Mouse (Mus musculus) T-helper 1 cell (primary cell): ENCODE measurements at regions not wholly inside any gene's neighbourhood (a gene's known extent, or its start where the extent isn't known, plus 50 kb on each side); places are given as distances from the start of the nearest gene placed in this dataset.

Source experiments
- in situ Hi-C: fragments of 300-600 bp; cut with MboI, MseI; formaldehyde crosslinking; loops from one replicate; pipeline ENCODE4 v1.15.1; 2025; ENCODE audit warnings: high pct_unique_total_duplicates

- in situ Hi-C loops: no loop called here
Measured at GRCm38 (mm10) chr7:95952395-95952794, 218.7 kb upstream of the Tenm4 start.

- in situ Hi-C loops: no loop called here
Measured at GRCm38 (mm10) chr7:95954511-95954910, 216.5 kb upstream of the Tenm4 start.

GRCm38 (mm10) chr7:95955119-95955518, 215.9 kb upstream of the Tenm4 start:
- in situ Hi-C loops: no loop called here

DNA sequence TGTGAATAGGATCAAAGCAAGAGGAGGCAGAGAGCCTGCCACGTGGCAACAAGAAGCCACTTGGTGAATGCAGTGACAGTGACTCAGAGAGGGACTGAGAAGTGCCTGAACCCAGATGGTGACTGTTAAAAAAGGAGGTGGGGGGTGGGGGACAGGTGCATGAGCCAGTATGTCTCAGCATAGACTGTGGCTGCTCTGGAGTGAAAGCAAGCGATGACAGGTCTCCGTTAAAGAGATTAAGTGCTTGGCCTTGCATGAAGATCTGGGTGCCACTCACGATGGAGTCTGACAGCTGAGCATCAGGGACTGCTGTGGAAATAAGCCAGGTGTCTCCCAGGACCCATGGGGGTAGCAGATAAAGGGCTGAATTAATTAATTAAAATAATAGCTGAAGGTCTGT, 212.0 kb upstream of the Tenm4 start:
- in situ Hi-C loops: no loop called here

DNA sequence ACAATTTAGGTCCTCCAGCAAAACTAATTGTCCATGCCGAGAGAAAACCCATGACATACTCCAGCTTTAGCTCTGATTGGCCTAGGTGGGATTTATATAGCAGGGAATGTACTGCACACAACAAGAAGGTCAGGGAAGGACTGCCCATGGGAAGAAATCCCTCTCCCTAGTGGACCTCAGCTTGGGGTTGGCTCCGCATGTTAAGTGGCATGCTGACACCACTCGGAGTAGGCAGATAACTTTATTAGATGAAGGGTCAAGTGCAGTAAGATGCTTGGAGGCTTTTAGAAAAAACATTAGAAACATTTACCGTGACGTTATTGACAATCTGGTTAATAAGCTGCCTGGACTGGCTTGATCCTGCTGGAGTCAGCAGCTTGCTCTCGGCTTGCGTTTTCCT, 199.2 kb upstream of the Tenm4 start:
- in situ Hi-C loops: loop anchor here (10.0 kb wide), 1 partner anchor 1087 kb away; no protein-coding TSS in a partner anchor

- in situ Hi-C loops: loop anchor here (10.0 kb wide), 1 partner anchor 1089 kb away; no protein-coding TSS in a partner anchor
Measured at GRCm38 (mm10) chr7:95974085-95974484, 197.0 kb upstream of the Tenm4 start.

DNA sequence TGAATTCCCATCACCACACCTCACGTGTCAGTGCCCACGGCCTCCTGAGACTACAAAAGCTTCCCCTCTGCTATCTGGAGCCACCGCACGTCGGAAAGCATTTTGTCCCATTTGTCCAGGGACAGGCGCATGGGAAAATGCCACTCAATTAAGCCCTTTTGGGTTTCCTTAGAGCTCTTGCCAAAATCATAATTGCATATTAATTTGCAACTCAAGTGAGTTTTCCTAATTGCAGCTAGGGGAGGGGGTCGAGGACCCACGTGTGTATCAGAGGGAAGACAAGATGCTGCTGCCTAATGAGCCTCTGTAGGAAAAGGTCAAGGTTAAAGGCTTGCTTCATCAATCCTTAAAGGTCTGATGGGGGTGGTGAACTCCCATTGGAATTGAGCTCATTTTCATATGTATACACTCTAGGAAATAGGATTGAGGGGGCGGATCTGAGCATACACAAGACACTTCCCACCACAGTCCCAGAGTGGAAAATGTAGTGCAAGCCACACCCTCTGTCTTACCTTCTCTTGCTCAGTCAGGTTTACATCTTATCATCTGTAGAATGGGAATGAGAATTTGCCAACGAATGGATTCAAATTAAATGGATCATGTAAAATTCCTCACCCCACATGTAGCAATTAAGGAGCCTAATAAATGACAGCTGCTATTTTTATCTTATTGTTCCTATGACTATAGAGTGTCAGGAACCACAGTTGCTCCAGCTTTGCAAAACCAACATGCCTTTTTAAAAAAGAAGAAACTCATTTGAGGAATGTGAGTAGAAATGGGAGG, 179.6 kb upstream of the Tenm4 start:
- in situ Hi-C loops: no loop called here

- in situ Hi-C loops: no loop called here
Measured at GRCm38 (mm10) chr7:95992033-95992516, 179.0 kb upstream of the Tenm4 start.

GRCm38 (mm10) chr7:95992521-95992920, 178.5 kb upstream of the Tenm4 start:
- in situ Hi-C loops: no loop called here

- in situ Hi-C loops: no loop called here
Measured at GRCm38 (mm10) chr7:95997190-95997589, 173.9 kb upstream of the Tenm4 start.

DNA sequence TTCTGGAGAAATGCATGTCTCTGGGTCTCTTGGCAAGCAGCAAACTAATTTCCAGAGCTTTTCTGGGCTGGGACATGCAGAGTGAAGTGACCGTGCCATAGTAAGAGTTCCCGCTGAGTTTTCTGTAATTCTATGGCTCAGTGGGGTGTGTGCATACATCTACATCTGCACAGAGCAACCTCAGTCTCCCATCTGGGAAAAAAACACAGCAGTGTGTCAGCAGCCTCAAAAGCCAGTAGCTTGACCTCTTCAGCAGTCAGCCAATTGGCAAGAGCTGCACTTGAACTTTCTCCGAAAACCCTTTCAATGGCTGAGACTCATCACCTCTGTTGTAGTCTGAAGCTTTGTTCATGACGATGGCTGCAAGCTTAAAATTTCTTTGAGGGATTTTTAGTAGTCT, 171.9 kb upstream of the Tenm4 start:
- in situ Hi-C loops: no loop called here

GRCm38 (mm10) chr7:96002401-96002800, 168.6 kb upstream of the Tenm4 start:
- in situ Hi-C loops: no loop called here

DNA sequence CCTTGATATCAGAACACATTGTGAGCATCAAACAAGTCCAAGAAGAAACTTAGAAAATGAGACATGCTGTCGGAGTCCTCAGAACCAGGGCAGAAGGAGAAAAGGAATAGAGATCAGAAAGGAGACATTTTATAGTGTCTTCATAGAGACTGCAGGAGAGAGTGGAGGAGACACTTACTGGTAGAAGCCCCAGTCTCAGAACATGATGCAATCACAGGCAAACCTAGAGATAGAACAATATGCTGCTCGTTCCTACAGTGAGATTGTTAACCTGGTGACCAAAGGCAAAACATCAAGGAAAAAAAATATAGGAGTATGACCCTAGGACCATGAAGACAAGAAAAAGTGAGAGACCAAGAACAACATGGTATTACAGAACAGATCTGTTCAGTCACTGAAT, 164.7 kb upstream of the Tenm4 start:
- in situ Hi-C loops: no loop called here

DNA sequence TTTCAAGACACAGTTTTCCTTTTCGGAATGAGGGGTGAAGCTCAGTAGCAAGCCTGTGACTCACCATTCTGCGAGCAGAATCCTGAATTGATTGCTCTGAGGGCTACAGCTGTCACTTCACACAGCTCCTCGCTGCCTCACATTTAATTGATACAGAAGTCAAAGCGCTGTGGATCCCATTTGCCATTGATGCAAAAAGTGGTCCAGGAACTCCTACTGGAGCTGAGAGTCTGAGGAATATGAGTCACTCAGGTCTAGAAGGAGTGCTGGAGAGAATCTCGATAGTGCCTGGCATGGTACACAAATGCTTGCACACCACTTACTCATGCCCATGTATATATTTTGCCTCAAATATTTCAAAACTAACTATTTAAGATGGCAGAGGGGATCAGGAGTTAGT, 158.0 kb upstream of the Tenm4 start:
- in situ Hi-C loops: no loop called here

DNA sequence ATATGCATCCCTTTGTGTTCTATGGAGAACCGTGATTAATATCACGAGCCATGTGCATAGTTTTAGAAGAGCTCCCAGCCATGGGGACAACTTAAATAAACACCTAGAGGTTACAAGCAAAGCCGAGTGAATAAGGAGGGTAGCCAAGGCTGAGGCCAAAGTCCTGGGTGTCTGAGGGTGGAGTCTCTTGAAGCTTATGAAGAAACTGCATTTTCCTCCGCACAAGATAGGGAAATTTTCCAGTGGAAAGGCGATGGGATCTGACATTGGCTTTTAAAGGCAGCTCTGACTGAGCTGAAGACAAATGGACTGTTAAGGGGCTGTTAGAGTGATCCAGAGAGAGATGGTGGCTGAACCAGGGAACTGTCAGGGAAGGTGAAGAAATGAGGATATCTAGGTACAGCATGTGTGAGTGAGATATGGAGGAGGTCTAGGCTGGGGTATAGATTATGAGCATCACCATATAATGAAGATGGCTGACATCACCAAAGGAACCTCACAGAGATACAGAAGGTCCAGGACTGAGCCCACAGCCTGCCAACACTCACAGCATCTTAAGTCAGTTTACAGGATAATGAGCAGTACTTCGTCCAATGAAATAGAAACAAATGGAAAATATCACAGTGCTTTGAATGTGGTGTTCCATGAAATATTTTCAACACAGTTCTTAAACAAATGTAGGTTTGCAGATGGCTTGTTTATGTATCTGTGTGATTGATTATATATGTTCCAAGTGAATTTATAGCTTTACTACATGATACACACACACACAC, 153.7 kb upstream of the Tenm4 start:
- in situ Hi-C loops: no loop called here

- in situ Hi-C loops: no loop called here
Measured at GRCm38 (mm10) chr7:96024048-96024447, 147.0 kb upstream of the Tenm4 start.

DNA sequence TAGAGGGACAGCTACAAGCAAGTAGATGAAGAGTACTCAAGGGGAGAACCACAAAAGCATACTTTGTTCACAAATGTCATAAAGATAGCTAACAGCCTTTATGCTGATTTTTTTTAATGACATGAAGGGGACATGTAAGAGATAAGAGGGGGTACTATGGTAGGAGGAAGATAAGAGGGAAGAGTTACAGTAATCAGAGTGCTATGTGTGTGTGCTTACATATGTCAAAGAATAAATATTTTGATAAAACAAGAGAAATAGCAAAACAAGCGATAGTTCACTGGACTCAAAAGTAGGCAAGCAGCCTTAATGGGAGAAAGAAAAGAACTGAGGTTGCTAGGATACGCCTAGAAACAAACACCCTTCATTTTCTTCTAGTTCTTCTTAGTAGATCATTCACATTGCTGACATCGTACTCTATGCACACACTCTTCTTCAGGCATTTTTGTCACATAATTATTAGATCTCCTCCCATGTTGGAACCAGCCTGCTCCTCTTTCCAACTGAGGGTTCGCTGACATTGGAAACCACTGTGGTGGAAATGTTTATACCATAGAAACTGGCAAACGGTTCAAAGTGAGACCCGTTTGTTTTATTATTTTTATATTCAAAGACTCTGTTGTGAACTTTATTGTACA, 144.1 kb upstream of the Tenm4 start:
- in situ Hi-C loops: no loop called here

- in situ Hi-C loops: no loop called here
Measured at GRCm38 (mm10) chr7:96033636-96034035, 137.4 kb upstream of the Tenm4 start.

- in situ Hi-C loops: no loop called here
Measured at GRCm38 (mm10) chr7:96035456-96035855, 135.6 kb upstream of the Tenm4 start.

DNA sequence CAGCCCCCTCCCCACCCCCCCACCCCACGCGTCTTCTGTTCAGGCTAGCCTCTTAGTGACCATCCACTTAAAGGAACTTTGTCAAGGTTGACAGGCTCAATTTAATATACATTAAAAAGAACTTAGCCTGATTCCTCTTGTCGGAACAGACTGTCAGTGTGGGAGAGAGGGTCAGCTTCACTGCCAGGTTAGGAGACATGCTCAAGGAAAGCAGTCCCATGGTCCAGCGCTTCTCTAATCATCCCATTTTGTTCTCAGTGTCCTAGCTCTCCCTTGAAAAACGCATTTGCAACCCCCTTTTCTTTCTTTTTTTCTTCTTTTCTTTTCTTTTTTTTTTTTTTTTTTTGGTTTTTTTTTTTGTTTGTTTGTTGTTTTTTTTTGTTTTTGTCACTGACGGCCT, 131.4 kb upstream of the Tenm4 start:
- in situ Hi-C loops: no loop called here

DNA sequence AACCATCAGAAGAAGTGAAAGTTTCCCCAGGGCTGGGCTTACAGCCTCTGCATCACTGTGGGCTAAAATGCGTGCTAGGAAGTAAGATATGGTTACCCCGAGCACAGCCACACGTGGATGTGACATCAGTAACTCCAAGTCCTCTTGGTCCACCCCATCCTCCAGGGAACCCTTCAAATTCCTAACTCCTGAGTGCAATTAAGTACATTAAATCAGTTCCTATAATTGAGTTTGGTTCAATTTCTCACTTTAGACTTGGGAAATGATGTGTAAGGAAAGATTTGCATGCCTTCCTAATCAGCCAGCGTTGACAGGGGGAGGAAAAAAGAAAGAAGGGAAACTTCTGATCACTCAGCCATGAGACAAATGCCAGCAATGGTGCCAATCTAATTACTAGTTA, 129.2 kb upstream of the Tenm4 start:
- in situ Hi-C loops: no loop called here

GRCm38 (mm10) chr7:96051631-96052030, 119.4 kb upstream of the Tenm4 start:
- in situ Hi-C loops: no loop called here
